Mouse (Mus musculus) MEL (cell line): ENCODE data around the gene Cpsf6. TPM values are rescaled to one million over a fixed set of nuclear protein-coding genes. Genes with fewer than 3 reads are reported as not detected.

Source experiments
- DNase-seq: peaks from one replicate; pipeline ENCODE4 v3.0.0; 2011; ENCODE audit warnings: low read depth, low spot score
- H3K27ac ChIP-seq: 2 replicates; pipeline ENCODE4 v1.5.1; 2012; ENCODE audit warnings: low read depth, mild to moderate bottlenecking, control low read depth, low read length, moderate library complexity; ENCODE audit not compliant: control insufficient read depth
- H3K27me3 ChIP-seq, 2 experiments: fragments of 150-350 bp in 1 of 2; sonication (generic) in 1 of 2; 2 replicates each; pipeline ENCODE4 v1.6.1; 2012; ENCODE audit warnings: low read length in 2 of 2, mild to moderate bottlenecking in 2 of 2, improper control_type of control experiment in 1 of 2, moderate library complexity in 1 of 2; ENCODE audit not compliant: insufficient read depth in 2 of 2, control insufficient read depth in 1 of 2
- H3K36me3 ChIP-seq, 2 experiments: 2 replicates each; pipeline ENCODE4 v1.6.1; 2012 to 2014; ENCODE audit warnings: low read length in 2 of 2, improper control_type of control experiment in 1 of 2, inconsistent platforms in 1 of 2, mild to moderate bottlenecking in 1 of 2; ENCODE audit not compliant: insufficient read depth in 2 of 2, control insufficient read depth in 1 of 2
- H3K4me1 ChIP-seq, 2 experiments: fragments of 150-350 bp in 1 of 2; sonication (generic) in 1 of 2; 2 replicates each; pipeline ENCODE4 v1.6.1; 2012; ENCODE audit warnings: low read length in 2 of 2, improper control_type of control experiment in 1 of 2, mild to moderate bottlenecking in 1 of 2; ENCODE audit not compliant: insufficient read depth in 2 of 2, control insufficient read depth in 1 of 2
- H3K4me3 ChIP-seq, 2 experiments: fragments of 150-350 bp in 1 of 2; sonication (generic) in 1 of 2; 2 replicates each; pipeline ENCODE4 v1.5.1; 2012; ENCODE audit warnings: low read depth in 2 of 2, low read length in 2 of 2, mild to moderate bottlenecking in 2 of 2, moderate library complexity in 2 of 2, control low read depth in 1 of 2, improper control_type of control experiment in 1 of 2; ENCODE audit not compliant: control insufficient read depth in 1 of 2, insufficient read depth in 1 of 2
- H3K79me2 ChIP-seq: 2 replicates; pipeline ENCODE4 v1.6.1; 2012; ENCODE audit warnings: mild to moderate bottlenecking, low read length, moderate library complexity; ENCODE audit not compliant: control insufficient read depth, poor library complexity, insufficient read depth
- H3K9ac ChIP-seq: 2 replicates; pipeline ENCODE4 v1.6.1; 2012; ENCODE audit warnings: low read depth, mild to moderate bottlenecking, control low read depth, low read length, moderate library complexity; ENCODE audit not compliant: control insufficient read depth, poor library complexity, severe bottlenecking
- H3K9me3 ChIP-seq: fragments of 150-350 bp; sonication (generic); replicated peaks from 2 replicates; pipeline ENCODE4 v1.6.1; 2012; ENCODE audit warnings: mild to moderate bottlenecking, low read length, improper control_type of control experiment, moderate library complexity; ENCODE audit not compliant: insufficient read depth
- BHLHE40 ChIP-seq: IDR thresholded peaks from 2 replicates; pipeline ENCODE4 v1.6.1; 2012; ENCODE audit warnings: low read depth, mild to moderate bottlenecking, inconsistent platforms, low read length, improper control_type of control experiment, borderline replicate concordance
- CHD1 ChIP-seq: IDR thresholded peaks from 2 replicates; pipeline ENCODE4 v1.6.1; 2012; ENCODE audit warnings: low read depth, mild to moderate bottlenecking, inconsistent platforms, low read length, improper control_type of control experiment
- CHD2 ChIP-seq: IDR thresholded peaks from 2 replicates; pipeline ENCODE4 v1.6.1; 2011; ENCODE audit warnings: low read length, improper control_type of control experiment
- E2F4 ChIP-seq: IDR thresholded peaks from 2 replicates; pipeline ENCODE4 v1.6.1; 2011; ENCODE audit warnings: low read depth, low read length, improper control_type of control experiment, borderline replicate concordance
- ELF1 ChIP-seq: IDR thresholded peaks from 2 replicates; pipeline ENCODE4 v1.6.1; 2014; ENCODE audit warnings: low read depth, mild to moderate bottlenecking, inconsistent platforms, low read length, improper control_type of control experiment, moderate library complexity
- EP300 ChIP-seq, 2 experiments: IDR thresholded peaks; 2 replicates each; pipeline ENCODE4 v1.6.1; 2011; ENCODE audit warnings: improper control_type of control experiment in 2 of 2, low read length in 2 of 2, low read depth in 1 of 2, mild to moderate bottlenecking in 1 of 2
- ETS1 ChIP-seq: IDR thresholded peaks from 2 replicates; pipeline ENCODE4 v1.6.1; 2012; ENCODE audit warnings: low read depth, mild to moderate bottlenecking, inconsistent platforms, low read length, improper control_type of control experiment, moderate library complexity
- GATA1 ChIP-seq: IDR thresholded peaks from 2 replicates; pipeline ENCODE4 v1.6.1; 2011; ENCODE audit warnings: low read depth, low read length, improper control_type of control experiment
- HCFC1 ChIP-seq: IDR thresholded peaks from 2 replicates; pipeline ENCODE4 v1.6.1; 2012; ENCODE audit warnings: low read depth, mild to moderate bottlenecking, inconsistent platforms, low read length, improper control_type of control experiment, moderate library complexity
- JUND ChIP-seq: IDR thresholded peaks from 2 replicates; pipeline ENCODE4 v1.6.1; 2011; ENCODE audit warnings: low read depth, mild to moderate bottlenecking, improper control_type of control experiment, low read length
- MAX ChIP-seq: IDR thresholded peaks from 2 replicates; pipeline ENCODE4 v1.6.1; 2011; ENCODE audit warnings: low read length, improper control_type of control experiment
- MAZ ChIP-seq: IDR thresholded peaks from 2 replicates; pipeline ENCODE4 v1.6.1; 2012; ENCODE audit warnings: low read depth, mild to moderate bottlenecking, inconsistent platforms, low read length, improper control_type of control experiment
- MEF2A ChIP-seq: IDR thresholded peaks from 2 replicates; pipeline ENCODE4 v1.6.1; 2014; ENCODE audit warnings: low read depth, mild to moderate bottlenecking, inconsistent platforms, low read length, improper control_type of control experiment; ENCODE audit not compliant: poor library complexity, insufficient replicate concordance, severe bottlenecking; ENCODE audit errors: extremely low read depth
- MXI1 ChIP-seq: IDR thresholded peaks from 2 replicates; pipeline ENCODE4 v1.6.1; 2011; ENCODE audit warnings: mild to moderate bottlenecking, low read depth, low read length, improper control_type of control experiment
- NELFE ChIP-seq: IDR thresholded peaks from 2 replicates; pipeline ENCODE4 v1.6.1; 2011; ENCODE audit warnings: low read depth, low read length, improper control_type of control experiment
- NRF1 ChIP-seq: IDR thresholded peaks from 2 replicates; pipeline ENCODE4 v1.6.1; 2014; ENCODE audit warnings: low read depth, mild to moderate bottlenecking, inconsistent platforms, low read length, improper control_type of control experiment, moderate library complexity; ENCODE audit not compliant: poor library complexity, insufficient read depth, severe bottlenecking
- POLR2A ChIP-seq, 2 experiments: IDR thresholded peaks; 2 replicates each; pipeline ENCODE4 v1.6.1; 2011 to 2012; ENCODE audit warnings: low read length in 2 of 2, mild to moderate bottlenecking in 2 of 2, control low read depth in 1 of 2, improper control_type of control experiment in 1 of 2, low read depth in 1 of 2, moderate library complexity in 1 of 2; ENCODE audit not compliant: control insufficient read depth in 1 of 2, insufficient read depth in 1 of 2, poor library complexity in 1 of 2
- POLR2AphosphoS2 ChIP-seq: IDR thresholded peaks from 2 replicates; pipeline ENCODE4 v1.6.1; 2011; ENCODE audit warnings: low read length, improper control_type of control experiment
- RAD21 ChIP-seq: IDR thresholded peaks from 2 replicates; pipeline ENCODE4 v1.6.1; 2011; ENCODE audit warnings: mild to moderate bottlenecking, low read depth, low read length, improper control_type of control experiment
- RCOR1 ChIP-seq: IDR thresholded peaks from 2 replicates; pipeline ENCODE4 v1.6.1; 2012; ENCODE audit warnings: low read depth, mild to moderate bottlenecking, inconsistent platforms, low read length, improper control_type of control experiment
- SIN3A ChIP-seq: IDR thresholded peaks from 2 replicates; pipeline ENCODE4 v1.6.1; 2012; ENCODE audit warnings: low read length, improper control_type of control experiment, inconsistent platforms
- TBP ChIP-seq: IDR thresholded peaks from 2 replicates; pipeline ENCODE4 v1.8.0; 2011; ENCODE audit warnings: low read depth, low read length, improper control_type of control experiment
- TCF12 ChIP-seq: IDR thresholded peaks from 2 replicates; pipeline ENCODE4 v1.6.1; 2014; ENCODE audit warnings: low read depth, mild to moderate bottlenecking, inconsistent platforms, low read length, improper control_type of control experiment, moderate library complexity
- UBTF ChIP-seq: IDR thresholded peaks from 2 replicates; pipeline ENCODE4 v1.6.1; 2012; ENCODE audit warnings: low read depth, mild to moderate bottlenecking, inconsistent platforms, low read length, improper control_type of control experiment, moderate library complexity, borderline replicate concordance; ENCODE audit not compliant: insufficient read depth
- USF1 ChIP-seq: IDR thresholded peaks from 2 replicates; pipeline ENCODE4 v1.6.1; 2014; ENCODE audit warnings: low read depth, mild to moderate bottlenecking, inconsistent platforms, low read length, improper control_type of control experiment, moderate library complexity
- USF2 ChIP-seq, 2 experiments: IDR thresholded peaks; 2 replicates each; pipeline ENCODE4 v1.6.1; 2011 to 2012; ENCODE audit warnings: improper control_type of control experiment in 2 of 2, low read length in 2 of 2, borderline replicate concordance in 1 of 2, inconsistent platforms in 1 of 2, low read depth in 1 of 2, mild to moderate bottlenecking in 1 of 2; ENCODE audit not compliant: insufficient read depth in 1 of 2
- ZKSCAN1 ChIP-seq: IDR thresholded peaks from 2 replicates; pipeline ENCODE4 v1.6.1; 2012; ENCODE audit warnings: low read depth, mild to moderate bottlenecking, inconsistent platforms, low read length, improper control_type of control experiment, moderate library complexity
- ZMIZ1 ChIP-seq: IDR thresholded peaks from 2 replicates; pipeline ENCODE4 v1.6.1; 2012; ENCODE audit warnings: low read depth, mild to moderate bottlenecking, inconsistent platforms, low read length, improper control_type of control experiment, moderate library complexity
- ZNF384 ChIP-seq: IDR thresholded peaks from 2 replicates; pipeline ENCODE4 v1.6.1; 2012; ENCODE audit warnings: low read depth, mild to moderate bottlenecking, inconsistent platforms, low read length, improper control_type of control experiment
- polyA plus RNA-seq, 2 experiments: library from polyadenylated mRNA; stranded (reverse) in 1 of 2; unstranded in 1 of 2; fragments of >175 nt in 1 of 2; fragments of >200 nt in 1 of 2; gene quantifications; 2 replicates each; pipeline versions ENCODE4 v1.2.1 to v1.2.4; 2012; ENCODE audit warnings: low replicate concordance in 2 of 2, low read depth in 1 of 2; ENCODE audit not compliant: insufficient read length in 2 of 2, insufficient read depth in 1 of 2, missing spikeins in 1 of 2
- total RNA-seq: library from RNA; depleted of rRNA; stranded (reverse); fragments of 300-350 nt; gene quantifications from 2 replicates; pipeline ENCODE4 v1.2.3, GENCODE M21; 2012

The Cpsf6 gene
- total and polyA plus RNA-seq, 3 experiments, result 85.7 to 88.2 TPM; not detected in 1

- H3K4me1 ChIP-seq, result peaks cover 0 to 4% of the 10 kb centered on the region in 2 experiments; a peak in 1 of 4 replicates
- peak overlapping the region; percentile 58 for H3K27ac ChIP-seq
- peak overlapping the region; percentile 68 to 72 for H3K4me3 ChIP-seq
- H3K9ac ChIP-seq, result peak overlapping the region; percentile 65
- no peaks in the 10 kb centered on the region for H3K27me3 ChIP-seq
- no peaks in the 10 kb centered on the region for H3K9me3 ChIP-seq
- DNase-seq, result no peak
- no peak for TF ChIP-seq MAX
- TF ChIP-seq POLR2AphosphoS2, result no peak
- TF ChIP-seq CHD1, result no peak
- TF ChIP-seq ZKSCAN1, result no peak
- no peak for TF ChIP-seq EP300 (IDR thresholded peaks at IDR 0.05; ENCODE audit: low read depth in 1 of 2, low read length in 2 of 2)
- TF ChIP-seq TBP, result no peak
- no peak for TF ChIP-seq JUND
- TF ChIP-seq POLR2A (IDR thresholded peaks at IDR 0.05; ENCODE audit: control insufficient read depth in 1 of 2, insufficient read depth in 1 of 2, low read depth in 1 of 2, low read length in 2 of 2, poor library complexity in 1 of 2), result no peak
- TF ChIP-seq SIN3A, result no peak
- TF ChIP-seq GATA1, result no peak
- no peak for TF ChIP-seq ELF1
- TF ChIP-seq ZNF384, result no peak
- TF ChIP-seq TCF12, result no peak
- no peak for TF ChIP-seq CHD2
- no peak for TF ChIP-seq MEF2A
- TF ChIP-seq ZMIZ1, result no peak
- TF ChIP-seq HCFC1, result no peak
- no peak for TF ChIP-seq MXI1
- no peak for TF ChIP-seq MAZ
- TF ChIP-seq, all 39 proteins: peak for 0
- no peaks in the 10 kb centered on the region for H3K79me2 ChIP-seq
- H3K36me3 ChIP-seq, result no peaks in the 10 kb centered on the region
Measured at GRCm38 (mm10) chr10:117393891-117394395, 14.1 kb upstream of the Cpsf6 start.

GRCm38 (mm10) chr10:117393196-117393890, 13.5 kb upstream of the Cpsf6 start:
- no peaks in the 10 kb centered on the region for H3K27me3 ChIP-seq
- peak overlapping the region; percentile 61 for H3K27ac ChIP-seq
- no peaks in the 10 kb centered on the region for H3K79me2 ChIP-seq
- H3K4me3 ChIP-seq, result peak overlapping the region; percentile 71 to 72
- peak overlapping the region; percentile 65 for H3K9ac ChIP-seq
- DNase-seq, result peak; percentile 79
- no peaks in the 10 kb centered on the region for H3K36me3 ChIP-seq
- H3K9me3 ChIP-seq, result no peaks in the 10 kb centered on the region
- peaks cover 0 to 4% of the 10 kb centered on the region in 2 experiments; a peak in 1 of 4 replicates for H3K4me1 ChIP-seq
- TF ChIP-seq E2F4 (no peak), EP300 (IDR thresholded peaks at IDR 0.05; ENCODE audit: low read depth in 1 of 2, low read length in 2 of 2) (no peak), RCOR1 (no peak), USF1 (peak; percentile 84), RAD21 (no peak), NRF1 (no peak), ETS1 (peak; percentile 89), ZKSCAN1 (no peak), POLR2A (IDR thresholded peaks at IDR 0.05; ENCODE audit: control insufficient read depth in 1 of 2, insufficient read depth in 1 of 2, low read depth in 1 of 2, low read length in 2 of 2, poor library complexity in 1 of 2) (no peak), MEF2A (no peak), MAX (no peak), ELF1 (no peak), USF2 (IDR thresholded peaks at IDR 0.05; ENCODE audit: borderline replicate concordance in 1 of 2, insufficient read depth in 1 of 2, low read depth in 1 of 2, low read length in 2 of 2) (peak in 1 of 2 experiments; percentile 54; a peak in 1 of 4 replicates), BHLHE40 (no peak), MXI1 (no peak; the same call in 1 of the 2 replicates), NELFE (no peak), UBTF (no peak), TCF12 (no peak)
